Mouse (Mus musculus) skeletal muscle tissue, adult 2 months (tissue): Measurements from ENCODE around the gene Rmnd5a.

Experiments used
- DNase-seq: peaks from one replicate; pipeline ENCODE4 v3.0.0-alpha.2; 2012; ENCODE audit warnings: low read depth, low spot score

Rmnd5a gene

DNA sequence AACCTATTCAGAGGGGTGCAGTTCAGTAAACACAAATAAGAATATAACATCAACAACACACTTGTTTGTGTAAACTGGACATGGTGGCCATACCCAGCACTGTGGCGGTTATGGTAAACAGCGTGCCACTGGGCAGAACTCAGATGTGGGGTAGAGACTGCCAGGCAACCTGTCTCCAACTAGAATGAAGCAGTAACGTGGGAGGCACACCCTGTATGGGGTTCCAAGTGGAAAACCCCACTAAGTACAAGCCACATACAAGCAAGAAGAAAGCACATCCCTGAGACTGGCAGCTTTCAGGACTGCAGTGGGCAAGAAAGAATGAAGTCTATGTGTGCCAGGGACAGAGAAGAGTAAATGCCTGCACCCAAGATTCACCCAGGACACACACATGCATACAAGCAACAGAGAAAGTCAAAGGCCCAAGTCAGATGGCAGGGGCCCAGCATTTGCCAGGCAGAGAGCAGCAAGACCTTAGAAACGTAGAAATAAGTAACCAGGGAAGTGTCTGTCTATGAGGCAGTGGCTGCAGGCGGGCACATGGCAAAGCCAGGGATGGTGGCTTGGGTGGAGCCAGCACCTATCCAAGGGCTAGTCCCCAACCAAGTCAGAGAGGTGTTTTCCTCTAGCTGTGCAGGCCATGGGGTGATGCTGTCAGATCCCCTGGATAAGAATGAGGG lies 68.3 kb downstream of the Rmnd5a start:
- no peak for DNase-seq

DNA sequence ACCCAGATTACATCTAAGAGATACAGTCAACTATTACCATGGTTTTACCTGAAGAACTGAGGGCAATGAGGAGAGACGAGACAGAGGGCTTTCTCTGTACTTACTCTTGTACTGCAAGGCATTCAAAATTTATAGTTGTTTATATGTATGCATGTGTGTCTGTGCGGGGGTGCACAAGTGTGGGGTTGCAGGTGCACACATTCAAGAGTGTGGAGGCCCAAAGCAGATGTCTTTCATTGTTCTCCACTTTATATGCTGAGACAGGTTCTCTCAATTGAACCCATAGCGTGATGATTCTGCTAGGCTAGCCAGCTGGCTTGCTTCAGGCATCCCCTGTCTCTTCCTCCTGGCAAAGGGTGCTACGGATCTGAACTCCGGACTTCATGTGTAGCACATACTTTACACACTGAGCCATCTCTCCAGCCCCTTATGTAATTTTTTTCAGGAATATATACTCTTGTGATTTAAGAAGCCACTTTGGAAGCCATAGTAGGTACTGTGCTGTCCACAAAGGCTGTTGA lies 69.3 kb downstream of the Rmnd5a start:
- no peak for DNase-seq

DNA sequence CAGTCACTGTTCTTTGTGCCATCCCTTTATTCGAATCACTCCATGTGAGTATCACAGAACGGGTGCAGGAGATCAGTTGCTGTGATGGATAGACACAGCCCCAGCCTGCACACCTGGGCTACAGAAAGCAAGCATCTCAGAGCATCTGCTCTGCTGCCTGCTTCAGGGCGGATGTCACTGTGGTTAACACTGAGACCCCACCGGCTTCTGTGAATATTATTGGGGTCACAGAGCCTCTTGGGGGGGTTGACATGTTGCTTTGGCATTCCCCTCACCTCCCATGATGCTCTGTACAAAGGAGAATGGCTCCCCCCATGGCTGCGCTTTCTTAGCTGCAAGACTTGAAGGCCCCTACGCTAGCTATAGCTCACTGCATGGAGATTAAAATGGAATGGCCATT lies 71.0 kb downstream of the Rmnd5a start:
- DNase-seq: no peak

DNA sequence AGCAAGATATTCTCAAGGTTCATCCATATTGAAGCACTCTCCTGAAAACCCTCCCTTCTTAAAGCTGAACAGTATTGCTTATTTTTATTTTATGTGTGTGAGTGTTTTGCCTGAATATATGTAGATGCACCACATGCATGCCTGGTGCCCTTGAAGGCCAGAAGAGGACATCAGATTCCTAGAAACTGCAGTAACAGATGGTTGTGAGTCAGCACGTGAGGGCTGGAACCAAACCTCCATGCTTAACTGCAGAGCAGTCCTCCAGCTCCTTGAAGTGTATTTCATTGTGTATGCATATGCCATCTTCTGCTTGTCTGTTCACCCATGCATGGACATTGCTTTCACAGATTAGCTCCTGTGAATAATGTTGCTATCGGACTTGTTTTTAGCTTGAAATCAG lies 76.4 kb downstream of the Rmnd5a start:
- DNase-seq: no peak

DNA sequence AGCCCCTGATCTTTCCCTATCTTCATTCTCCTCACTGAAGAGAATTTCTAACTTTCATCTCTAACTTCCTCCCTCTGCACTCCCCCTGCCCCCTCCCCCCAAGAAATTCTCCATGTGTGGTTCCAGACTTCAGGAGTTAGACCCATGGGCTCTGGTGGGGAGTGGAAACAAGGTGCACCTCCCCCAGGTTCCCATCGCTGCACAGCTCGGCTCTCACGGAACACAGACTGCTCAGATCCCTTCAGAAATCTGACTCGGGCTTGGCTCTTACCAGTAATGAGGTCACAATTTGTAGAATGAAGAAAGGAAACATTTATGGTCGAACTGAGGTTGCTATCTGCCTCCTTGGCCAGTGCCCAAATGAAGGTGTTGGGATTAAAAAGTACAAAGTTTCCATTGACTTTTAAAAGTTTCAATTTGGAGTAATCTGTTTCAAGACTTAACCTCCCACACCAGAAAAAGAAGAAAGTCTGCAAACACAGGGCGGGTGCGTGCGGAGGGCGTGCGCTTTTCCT lies 79.2 kb downstream of the Rmnd5a start:
- DNase-seq: no peak

DNA sequence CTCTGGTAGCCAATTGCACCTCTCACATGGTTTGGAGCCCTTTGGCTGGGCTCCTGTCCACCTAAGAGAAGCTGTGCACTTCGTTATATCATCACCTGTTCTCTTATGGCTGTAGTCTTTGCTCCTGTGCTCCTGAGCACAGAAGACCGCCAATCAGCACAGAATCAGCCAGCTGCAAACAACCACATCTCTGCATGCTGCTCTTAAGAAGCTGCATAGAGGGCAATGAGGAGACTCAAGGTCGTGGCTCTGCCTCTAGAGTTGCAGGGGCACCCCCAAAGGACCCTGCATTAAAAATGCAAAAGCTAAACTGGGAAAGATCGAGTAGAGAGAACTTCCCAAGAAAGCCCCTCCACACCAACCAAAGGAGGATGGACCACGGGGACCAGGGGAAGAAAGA lies 79.7 kb downstream of the Rmnd5a start:
- DNase-seq: no peak

DNA sequence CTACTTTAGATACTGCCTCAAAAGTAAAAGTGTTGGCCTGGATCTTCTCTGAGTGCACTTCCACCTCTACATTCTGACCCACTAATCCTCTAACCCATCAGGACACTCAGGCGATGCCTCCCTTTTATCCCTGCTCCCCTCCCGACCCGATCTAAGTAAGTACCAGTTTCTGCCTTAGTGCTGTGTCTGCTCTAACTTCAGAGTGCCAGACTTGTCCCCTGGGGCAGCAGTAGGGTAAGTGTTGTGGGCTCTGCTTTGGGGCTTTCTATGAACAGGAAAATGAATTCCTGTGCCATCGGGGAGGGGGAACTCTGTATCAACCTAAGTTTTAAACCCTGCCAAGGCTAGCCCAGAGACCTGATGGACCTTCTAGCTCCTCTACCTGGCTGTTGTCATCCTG lies 80.2 kb downstream of the Rmnd5a start:
- no peak for DNase-seq

DNA sequence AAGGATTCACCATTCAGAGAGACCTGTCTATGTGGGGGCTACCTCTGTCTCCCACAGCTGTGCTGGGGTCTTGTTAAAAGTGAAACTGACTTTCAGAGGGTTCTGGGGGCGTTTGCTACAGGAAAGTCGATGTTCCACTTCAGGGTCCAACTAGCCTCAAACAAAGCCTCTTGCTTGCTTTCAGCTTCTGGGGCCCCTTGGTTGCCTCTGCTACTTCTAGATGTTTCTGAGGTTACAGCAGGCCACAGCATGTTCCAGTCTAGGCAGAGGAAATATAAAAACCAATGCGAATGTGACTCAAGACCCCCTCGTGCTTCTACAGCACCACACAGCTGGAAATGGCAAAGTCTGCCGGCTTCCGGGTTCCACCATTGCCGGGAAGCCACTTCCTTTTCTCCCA lies 82.9 kb downstream of the Rmnd5a start:
- DNase-seq: no peak

DNA sequence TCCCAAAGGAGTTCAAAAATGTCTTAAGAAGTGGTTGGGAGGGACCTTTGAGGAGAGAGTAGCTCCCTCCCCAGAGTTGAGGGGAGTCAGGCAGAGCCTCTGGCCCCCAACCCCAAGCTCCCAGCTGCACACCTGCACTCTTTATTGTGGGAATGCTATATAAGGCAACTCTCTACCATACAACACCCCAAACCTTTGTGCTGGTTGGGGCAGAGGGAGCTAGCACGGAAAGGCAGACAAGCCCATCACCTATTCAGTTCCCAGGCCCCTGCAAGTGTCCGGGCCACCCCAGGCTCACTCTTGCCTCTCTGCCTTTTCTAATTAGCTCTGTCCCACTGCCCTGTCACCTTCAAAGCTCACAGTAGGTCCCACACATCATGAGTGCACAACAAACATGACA lies 86.7 kb downstream of the Rmnd5a start:
- no peak for DNase-seq

DNA sequence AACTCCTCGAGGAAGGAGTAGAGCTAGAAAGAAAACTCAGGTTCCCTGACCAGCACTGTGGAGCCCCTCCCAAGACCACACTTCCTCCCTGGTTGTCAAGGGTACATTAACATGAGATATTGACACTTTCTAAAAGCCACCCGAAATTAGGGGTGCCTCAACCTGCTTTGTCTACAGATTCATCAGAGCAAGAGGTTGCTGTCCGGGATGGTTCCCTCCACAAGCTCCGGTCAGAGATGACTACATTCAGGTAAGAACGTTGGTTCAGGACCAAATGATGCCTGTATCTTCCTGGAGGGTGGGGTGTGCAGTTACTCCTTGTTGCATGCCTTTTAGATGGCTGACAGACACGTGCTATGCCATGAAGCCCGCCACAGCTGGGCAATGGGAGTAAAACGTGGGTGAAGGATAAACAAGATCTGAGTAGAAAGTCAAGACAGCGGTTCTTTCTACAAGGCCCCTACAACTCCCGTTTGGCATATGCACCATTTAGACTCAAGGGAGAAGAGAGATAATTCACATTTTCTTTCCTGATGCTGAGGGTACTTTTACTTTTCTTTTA lies 87.5 kb downstream of the Rmnd5a start:
- DNase-seq: no peak

DNA sequence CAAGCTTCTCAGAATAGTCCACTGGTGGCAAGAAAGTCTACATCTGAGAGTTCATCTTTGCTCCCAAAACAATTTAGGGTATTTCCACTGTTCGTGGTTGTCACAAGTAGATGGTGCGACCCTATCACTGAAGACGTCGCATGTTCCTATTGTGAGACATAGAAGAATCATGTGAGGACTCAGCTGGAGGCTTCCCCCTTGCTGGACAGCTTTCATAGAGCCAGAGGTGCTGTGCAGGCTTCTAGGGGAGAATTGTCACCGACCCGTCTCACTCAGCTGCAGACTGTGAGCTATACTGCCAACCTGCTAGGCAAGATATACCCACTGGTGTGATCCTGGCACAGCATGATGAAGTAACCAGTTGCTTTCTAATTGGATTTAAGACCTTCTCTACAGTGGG lies 88.2 kb downstream of the Rmnd5a start:
- DNase-seq: no peak

DNA sequence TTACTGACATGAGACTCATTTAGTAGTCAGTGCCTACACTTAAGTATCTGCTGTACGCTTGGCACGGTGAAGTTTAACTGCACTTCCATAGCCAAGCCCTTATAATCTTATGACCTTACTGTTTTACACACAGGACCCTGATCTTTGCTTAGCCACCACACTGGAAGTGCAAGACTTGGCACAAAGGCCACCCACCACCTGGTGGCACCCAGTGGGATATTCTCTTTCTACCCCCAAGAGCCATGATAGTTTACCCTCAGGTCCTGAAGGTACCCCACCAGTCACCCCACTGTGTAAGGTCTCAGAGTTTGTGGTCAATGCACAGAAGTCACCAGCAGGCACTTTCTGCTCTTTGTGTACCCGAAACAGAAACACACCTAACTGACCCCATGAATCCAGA lies 89.2 kb downstream of the Rmnd5a start:
- DNase-seq: no peak

DNA sequence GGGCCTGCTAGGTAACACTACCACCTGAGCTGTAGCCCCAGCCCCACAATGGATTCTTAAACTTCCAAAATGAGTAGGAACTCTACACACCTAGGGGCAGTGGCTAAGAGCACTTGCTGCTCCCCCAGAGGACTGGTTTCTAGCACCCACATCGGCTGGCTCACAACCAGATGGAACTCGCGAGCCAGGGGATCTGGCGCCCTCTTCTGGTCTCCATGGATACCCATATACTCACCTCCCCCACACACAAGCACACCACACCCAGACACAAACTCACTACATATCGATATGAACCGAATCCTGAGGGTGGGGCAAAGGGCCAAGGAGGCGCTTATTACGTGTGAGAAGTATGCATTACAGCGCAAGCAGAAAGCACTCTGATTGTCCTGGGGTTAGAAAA lies 92.4 kb downstream of the Rmnd5a start:
- no peak for DNase-seq

DNA sequence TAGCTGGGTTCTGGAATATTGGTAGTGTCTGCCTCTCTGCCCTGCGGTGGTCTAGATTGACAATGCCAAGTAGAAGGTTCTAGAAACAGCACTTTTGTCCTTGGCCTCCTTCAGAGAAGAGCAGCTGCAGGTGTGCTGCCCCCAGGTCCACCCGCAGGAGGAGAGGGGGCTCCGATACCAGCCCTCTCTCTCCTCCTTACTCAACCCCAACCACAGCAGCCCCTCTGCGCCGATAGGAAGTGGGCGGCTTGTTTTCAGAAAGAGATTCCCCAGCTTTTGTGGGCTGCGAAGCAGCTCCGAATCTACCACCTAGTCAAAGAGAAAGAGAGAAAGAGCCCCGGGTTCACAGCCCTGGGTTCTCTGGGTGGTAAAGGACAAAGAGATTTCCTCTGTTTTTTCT lies 99.3 kb downstream of the Rmnd5a start:
- no peak for DNase-seq

DNA sequence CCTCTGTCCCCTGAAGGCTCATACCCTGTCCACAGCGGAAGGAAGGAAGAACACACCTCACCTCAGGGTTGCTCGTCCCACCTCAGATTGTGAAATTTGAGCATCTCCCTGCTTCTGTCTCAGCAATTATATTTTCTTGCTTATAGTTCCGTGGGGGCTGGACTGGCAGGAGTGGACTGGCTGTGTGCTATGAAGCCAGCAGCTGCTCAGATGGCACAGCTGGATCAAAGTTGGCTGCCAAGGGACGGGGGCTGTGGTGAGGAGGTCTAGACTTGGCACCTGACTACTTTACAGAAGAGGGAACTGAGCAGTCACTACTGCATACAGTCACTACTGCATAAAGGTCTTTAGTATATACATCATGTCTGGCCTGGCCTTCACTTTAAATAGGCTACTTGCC lies 101.1 kb downstream of the Rmnd5a start:
- DNase-seq: no peak

DNA sequence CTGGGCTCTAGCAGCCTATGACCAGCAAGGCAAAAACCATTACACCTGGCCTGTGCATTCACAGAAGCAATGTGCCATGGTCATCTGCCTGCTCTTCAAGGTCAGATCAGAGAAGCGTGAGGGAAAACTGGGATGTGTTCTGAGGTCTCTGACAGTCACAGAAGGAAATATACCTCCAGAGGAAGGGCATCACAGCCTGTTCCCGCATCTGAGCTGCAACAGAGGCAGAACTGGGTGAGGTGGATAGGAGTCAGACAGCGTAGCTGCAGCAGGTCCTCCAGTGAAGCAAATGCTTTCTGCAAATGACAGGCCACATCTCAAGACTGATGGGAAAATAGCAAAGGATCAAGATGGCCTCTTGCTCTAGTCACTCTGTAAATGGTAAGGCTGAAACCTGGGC lies 101.5 kb downstream of the Rmnd5a start:
- DNase-seq: no peak
